Mouse (Mus musculus) MEL-GATA-1-ER (cell line): ENCODE results near the gene Etfb.

Experiments
- DNase-seq: peaks from one replicate; pipeline ENCODE4 v3.0.0-alpha.2; 2012; ENCODE audit warnings: low read depth; ENCODE audit errors: extremely low read depth

Gene Etfb

DNA sequence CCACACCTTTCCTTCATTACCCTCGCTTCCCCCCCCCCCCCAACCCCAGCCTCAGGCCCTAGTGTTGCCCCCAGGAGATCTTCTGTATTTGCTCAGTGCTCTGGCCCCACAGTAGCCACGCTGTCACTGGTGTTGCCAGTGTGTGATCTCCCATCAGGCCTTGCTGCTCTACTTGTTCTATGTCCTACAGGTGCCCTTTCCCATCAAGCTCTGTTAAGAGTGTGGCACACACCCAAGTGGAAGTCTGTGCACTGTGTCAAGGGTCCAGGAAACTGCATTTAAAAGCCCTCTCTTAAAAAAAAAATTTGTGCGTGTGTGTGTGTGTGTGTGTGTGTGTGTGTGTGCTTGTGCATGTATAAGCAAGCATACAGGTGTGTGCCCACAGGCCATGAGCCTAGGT lies 4.4 kb downstream of the Etfb start:
- no peak for DNase-seq

DNA sequence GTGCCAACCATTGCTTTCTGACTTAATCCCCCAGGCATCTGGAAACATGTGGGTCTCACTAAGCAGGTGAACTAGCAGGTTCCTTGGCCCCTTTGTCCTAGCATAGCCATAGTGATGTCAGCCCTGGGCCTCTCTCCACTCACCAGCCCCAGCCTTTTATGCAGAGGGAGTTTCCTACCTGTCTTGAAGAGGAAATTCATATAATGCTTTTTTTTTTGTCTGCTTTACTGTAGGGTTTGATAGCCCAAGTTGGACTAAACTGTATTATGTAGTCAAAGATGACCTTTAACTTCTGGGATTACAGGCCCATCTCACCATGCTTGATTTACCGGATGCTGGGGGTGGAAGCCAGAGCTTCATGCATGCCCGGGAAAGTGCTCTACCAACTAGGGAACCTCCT lies 5.9 kb downstream of the Etfb start:
- DNase-seq, result no peak

DNA sequence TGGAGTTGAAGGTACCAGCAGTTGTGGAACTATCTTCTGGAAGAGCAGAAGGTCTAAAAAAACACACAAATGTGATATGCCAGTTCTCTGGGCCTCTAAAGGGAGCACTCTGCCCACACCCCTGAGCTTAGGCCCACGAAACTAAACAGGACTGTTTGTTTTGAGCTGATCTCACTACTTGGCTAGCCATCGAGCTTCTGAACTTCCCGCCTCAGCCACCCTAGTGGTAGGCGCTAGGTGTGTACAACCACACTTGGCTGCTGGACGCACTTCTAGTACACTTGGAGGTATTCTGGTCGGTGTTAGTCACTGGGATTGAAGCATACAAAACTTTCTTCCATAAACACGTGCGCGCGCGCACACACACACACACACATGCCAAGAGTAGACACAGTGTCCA lies 7.8 kb downstream of the Etfb start:
- no peak for DNase-seq

DNA sequence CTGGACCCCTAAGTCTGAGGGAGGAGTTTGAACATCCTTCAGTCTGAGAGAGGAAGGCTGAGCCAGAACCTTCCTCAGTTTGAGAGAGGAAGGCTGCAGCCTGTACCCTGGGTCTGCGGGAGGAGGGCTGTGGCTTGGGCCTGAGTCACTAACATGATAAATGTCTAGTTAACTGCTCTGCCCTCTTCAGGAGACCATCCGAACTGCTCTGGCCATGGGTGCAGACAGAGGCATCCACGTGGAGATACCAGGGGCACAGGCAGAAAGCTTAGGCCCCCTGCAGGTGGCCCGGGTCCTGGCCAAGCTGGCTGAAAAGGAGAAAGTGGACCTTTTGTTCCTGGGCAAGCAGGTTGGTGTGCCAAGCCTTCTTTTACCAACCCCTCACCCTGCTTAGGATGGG lies 8.7 kb downstream of the Etfb start:
- no peak for DNase-seq

DNA sequence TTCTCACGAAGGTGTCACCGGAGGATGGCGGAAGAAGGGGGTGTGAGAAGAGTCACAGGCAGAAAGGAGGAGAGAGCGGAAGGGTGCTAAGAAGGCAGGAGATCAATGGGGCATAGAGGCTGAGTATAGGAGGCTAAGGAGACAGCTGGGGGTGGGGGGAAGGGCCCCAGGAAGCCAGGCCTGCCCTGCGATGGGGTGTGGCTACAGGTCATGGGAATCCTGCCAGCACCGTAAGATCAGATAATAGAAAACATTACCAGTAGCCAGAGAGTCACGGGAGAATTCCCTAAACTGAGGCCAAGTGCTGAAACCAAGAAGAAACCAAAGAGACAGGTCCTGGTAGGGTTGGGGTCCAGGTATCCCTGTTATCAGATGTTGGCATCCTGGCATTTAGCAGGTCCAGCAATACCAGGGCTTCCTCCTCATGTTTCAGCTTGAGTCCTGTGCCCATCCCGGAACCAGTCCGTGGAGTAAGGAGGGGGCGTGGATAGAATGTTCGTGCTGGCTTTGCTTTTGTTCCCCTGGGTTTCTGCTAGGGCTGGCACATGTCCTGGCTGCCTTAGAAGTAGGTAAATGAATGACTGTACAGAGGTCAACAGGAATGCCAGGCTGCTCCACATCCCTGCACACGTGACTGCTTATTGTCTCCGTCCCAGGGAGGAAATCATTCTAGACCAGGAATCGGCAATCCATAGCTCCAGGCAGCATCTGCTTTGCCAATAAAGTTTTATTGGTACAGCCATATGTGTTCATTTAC lies 9.9 kb downstream of the Etfb start:
- no peak for DNase-seq

DNA sequence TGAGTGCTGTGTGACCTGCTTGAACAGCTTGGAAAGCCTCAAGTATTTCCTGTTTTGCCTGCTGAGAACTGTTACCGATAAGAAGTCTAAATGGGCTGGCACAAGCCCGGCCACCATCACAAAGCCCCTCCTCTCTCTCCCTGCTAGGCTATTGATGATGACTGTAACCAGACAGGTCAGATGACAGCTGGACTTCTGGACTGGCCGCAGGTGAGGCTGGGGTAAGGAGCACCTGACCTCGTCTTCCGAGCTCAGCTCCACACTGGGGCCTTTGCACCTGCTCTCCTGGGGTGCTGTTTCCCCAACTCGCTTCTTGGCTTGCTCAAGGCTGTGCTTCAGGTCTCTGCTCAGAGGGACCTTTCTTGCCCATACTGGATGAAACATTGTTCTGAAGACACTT lies 10.5 kb downstream of the Etfb start:
- DNase-seq, result no peak

DNA sequence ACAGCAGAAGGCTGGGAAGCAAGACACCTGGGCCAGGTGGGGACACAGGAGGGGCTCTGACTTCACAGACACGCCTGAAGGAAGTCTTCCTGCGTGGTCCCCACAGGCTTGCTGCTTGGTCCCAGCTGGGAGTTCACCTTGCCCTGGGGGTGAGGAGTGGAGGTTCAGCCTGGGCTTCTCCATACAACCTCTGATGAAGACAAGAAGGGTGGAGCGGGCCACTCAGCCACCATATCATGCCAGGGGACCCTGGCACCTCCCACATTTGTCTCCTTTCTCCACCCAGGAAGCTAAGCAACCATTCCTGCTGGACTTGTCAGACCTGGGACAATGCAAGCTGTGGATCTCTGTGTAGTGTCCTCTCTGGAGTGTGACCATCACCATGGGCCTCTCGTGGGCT lies 19.0 kb downstream of the Etfb start, which contains the start of gene Vsig10l:
Gene Vsig10l (plus strand): TSS at position 301 of the 400 bp plus-strand sequence.
- no peak for DNase-seq

DNA sequence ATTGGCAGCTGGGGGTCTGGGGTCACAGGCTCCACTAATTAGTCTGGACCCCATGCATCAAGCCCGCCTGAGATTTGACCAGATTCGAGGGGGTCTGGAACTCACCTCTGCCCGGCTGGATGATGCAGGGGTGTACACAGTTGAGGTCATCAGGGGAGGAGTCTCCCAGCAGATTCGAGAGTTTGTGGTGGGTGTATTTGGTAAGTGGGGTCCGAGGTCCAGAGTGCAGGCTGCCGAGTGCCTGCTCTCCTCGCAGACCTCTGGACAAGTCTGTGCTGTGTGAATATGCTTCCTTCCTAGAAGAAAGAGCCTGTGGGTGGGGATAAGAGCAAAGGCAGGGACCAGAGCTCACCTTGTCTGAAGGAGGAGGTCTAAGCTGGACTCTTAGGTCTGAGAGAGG lies 20.1 kb downstream of the Etfb start:
- DNase-seq, result no peak

DNA sequence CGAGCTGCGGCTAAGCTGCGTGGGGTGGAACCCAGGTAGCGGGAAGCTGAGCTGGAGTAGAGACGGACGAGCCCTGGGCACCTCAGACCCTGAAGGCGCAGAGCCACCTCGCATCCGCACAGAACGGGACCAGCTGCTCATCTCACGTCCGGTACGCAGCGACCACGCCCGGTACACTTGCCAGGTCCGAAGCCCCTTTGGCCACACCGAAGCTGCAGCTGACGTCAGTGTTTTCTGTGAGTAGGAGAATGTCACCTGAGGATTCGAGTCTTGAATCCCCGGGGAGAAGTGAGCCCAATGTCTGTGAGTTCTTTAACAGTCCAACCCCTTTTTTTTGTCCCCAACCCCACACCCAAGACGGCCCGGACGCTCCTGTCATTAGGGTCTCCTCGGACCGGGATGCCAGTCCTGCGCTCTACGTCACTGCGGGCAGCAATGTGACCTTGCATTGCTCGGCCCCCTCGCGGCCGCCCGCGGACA lies 21.0 kb downstream of the Etfb start:
- DNase-seq, result no peak

DNA sequence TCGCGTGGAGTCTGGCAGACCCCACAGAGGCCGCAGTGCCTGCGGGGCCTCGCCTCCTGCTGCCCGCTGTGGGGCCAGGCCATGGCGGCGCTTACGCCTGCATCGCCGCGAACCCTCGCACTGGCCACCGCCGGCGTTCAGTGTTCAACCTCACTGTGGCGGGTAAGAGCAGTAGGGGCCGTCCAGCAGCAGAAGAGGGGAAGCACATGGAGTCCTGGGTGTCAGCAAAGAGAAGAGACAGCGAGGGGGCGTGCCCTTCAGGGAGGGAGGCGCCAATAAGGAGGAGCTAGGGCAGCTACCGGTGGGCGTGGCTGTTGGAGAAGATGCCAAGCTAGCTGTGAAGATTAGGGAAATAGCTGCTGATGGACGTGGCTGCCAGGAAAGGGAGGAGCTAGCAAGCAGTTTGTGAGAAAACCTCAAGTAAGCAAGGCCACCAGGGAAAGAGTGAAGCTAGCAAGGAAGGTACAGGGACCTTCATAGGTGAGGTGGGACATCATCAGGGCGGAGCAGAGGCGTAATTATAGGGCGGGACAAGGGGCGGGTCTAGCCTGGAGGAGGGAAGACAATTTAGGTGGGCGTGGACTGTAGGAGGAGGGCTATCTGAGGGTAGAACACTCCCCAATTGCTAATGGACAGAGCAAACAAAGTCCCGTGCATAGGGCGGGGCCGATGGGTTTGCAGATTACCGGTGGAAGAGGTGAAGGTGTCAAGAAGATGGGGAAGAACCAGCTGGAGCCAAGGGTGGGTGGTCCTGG lies 21.6 kb downstream of the Etfb start:
- peak; percentile 80 for DNase-seq

DNA sequence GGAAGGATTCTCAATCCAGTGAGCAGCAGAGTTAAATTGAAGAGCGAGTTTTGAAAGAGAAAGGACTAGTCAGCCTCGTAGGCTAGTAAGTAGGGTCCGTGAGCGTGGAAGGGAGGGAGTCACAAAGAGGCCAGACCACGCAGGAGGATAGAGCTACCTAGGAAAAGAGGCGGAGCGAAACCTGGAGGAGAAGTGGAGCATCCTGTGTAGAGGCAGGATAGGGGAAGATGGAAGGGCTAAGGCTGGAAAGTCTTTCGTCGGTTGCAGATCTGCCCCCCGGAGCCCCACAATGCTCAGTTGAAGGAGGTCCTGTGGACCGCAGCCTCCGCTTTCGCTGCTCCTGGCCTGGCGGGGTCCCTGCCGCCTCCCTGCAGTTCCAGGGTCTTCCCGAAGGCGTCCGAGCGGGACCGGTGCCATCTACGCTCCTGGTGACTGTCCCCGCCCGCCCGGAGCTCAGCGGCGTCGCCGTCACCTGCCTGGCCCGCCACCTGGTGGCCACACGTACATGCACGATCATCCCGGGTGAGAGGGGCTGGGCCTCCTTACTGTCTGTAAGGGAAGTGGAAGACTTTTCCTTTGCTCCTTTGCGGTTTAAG lies 22.3 kb downstream of the Etfb start:
- no peak for DNase-seq

DNA sequence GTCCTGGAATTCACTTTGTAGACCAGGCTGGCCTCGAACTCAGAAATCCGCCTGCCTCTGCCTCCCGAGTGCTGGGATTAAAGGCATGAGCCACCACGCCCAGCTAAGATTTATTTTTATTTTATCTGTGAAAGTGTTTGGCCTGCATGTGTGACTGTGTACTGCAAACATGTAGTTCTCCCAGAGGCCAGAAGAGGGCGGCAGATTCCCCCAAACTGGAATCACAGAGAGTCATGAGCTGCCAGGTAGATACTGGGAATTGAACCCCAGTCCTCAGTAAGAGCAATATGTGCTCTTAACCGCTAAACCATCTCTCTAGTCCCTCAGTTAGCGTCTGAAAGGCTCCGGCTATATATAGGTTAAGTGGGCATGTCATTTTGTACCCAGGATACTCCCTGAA lies 26.5 kb downstream of the Etfb start:
- DNase-seq, result no peak

DNA sequence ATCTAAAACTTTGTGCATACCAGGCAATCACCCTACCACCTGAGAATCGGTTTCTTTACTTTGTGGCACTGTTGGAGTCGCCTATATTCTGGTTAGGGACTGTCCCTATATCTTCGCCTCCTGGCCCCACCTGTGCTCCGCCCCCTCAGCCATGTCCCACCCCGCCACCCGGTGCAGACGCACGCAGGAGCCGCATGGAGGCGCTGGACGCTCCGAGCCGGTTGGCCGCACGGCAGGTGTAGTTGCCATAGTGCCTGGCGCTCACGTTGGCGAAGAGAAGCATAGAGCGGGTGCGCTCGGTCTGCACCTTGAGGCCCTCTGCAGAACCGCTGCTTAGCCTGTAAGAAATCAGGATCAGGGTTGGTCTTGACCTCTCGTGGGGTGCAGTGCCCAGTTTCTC lies 31.8 kb downstream of the Etfb start:
- no peak for DNase-seq

DNA sequence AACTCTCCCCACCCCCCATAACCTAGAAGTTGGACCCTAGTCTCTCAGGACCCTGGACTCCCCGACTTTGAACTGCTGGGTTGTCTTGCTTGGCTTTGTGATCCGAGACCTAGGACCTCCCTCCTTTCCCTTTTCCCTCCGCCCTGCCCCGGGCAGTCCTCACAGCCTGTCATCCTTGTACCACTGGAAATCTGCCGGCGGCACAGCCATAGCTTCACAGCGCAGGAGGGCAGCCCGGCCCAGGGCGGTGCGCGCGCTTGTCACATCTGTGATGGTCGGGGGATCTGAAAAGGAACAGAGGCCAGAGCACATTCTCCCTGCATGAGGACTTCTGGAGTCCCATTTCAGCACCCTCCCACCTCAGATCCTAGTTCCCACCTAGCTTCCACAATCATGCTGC lies 32.5 kb downstream of the Etfb start:
- no peak for DNase-seq

DNA sequence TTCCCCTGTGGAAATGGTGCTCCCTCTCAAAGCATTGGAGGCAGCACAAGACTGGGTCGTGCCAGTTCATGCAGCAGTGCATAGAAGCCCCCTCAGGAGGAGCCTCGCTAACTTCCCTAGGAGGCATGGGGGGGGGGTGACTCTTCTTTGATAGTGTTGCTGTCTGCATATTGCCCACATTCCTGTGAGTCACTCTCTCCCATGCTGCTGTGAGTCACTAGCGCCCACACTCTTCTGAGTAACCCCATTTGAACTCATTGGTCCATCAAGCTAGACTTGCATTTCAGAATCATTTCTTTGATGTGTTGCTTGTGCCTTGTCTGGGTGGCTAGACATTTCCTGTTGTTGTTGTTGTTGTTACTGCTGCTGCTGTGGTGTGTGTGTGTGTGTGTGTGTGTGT lies 37.3 kb downstream of the Etfb start:
- no peak for DNase-seq

DNA sequence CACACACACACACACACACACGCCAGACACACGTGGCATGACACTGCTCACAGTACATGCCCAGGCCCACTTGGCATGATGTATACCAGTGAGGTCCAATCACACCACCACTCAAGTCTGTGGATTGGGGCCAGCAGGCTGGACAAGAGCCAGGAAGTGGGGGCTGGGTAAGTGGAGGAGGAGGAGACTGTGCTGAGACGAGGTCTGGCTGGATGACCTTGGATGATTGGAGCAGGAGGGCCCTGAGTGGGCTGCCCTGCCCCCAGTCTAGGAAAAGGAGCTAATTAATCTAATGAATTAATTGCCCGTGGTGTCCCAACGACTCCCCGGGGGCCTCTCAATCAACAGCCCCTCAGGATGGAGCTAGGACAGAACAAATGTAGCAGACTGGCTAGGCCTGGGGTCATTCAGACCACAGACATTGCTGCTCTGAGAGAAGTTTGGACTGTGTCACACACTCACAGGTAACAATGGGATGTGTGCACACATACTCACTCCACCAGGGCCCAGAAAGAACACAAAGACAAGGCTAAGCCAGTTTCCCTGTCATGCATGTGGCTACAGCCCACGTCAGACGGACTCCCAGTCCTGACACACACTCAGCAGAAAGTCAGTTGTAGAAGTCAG lies 38.3 kb downstream of the Etfb start:
- DNase-seq, result no peak

DNA sequence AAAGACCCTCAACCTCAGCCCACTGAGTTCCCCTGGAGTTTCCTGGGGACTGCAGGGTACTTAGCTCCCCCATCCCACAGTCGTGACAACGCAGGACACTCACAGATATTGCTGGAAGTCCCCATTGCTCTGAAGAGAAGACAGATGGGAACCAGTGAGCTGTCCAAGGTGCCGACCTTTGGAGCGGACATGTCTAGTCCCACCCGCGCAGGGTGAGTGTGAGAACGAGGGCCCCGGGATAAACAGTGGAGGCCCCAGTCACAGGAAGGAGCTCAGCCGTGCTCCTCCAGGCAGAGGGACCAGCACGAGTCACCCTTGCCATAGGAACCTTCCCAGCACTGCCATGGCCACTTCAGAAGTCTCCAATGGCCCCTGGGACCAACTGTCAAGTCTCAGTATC lies 39.4 kb downstream of the Etfb start:
- DNase-seq, result no peak

DNA sequence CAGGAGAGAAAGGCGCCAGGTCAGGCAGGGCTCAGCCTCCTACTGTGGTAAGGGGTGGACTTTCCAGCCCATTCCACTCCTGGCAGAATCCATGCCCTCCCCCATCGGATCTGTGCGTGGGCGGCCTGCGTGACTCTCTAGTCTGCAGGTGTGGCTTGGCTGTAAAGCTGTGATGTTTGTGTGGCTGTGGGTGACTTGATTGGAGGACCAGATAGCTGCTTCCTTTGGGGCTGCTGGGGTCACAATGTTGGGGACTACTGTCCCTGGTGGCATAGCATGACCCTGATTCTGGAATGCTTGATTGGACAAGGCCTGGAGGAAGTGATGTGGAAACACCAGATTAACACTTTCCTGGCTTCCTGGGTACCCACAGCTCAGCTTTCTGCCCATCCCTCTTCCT lies 44.8 kb downstream of the Etfb start:
- no peak for DNase-seq

DNA sequence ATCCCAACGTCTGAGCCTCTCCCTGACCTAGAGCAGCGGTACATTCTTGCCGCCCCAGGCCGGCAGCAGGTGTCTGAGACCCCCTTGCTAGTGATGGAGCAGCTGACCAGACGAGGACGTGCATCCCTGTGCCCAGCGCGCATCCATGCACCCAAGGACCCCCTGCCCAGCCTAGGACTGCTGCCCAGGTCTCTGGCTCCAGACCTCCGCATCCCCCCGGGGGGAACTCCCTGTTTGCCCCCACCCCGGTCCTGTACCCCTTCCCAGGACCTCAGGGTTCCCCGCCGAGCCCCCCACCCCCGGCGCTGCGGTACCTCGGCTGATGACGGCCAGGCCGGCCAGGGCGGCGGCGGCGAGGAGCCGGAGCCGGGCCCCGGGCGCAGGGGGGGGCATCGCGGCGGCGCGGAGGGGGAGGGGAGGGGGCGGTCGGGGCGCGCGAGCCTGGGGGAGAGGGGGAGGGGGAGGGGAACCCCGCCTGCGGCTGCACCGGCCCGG lies 45.8 kb downstream of the Etfb start, which contains the start of gene Iglon5:
Gene Iglon5 (minus strand): TSS at position 445 of the 495 bp plus-strand sequence.
- no peak for DNase-seq

DNA sequence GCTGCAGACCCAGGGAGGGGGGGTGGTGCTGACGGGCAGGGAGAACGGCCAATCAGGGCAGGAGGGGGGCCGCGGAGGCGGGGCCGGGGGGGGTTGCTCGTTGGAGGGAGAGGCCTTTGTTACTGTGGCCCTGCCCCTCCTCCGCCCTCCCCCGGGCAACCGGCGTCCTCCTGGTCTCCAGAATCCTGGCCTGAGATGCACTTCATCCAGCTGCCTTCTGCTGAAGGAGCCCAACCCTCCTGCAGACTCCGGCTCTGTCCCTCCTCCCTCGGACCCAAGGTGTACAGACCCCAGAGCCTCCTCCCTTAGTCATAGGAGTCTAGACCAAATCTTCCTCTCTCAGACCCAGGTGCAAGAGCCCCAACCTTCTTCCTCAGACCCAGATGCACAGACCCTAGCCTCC lies 46.3 kb downstream of the Etfb start:
- DNase-seq, result no peak

DNA sequence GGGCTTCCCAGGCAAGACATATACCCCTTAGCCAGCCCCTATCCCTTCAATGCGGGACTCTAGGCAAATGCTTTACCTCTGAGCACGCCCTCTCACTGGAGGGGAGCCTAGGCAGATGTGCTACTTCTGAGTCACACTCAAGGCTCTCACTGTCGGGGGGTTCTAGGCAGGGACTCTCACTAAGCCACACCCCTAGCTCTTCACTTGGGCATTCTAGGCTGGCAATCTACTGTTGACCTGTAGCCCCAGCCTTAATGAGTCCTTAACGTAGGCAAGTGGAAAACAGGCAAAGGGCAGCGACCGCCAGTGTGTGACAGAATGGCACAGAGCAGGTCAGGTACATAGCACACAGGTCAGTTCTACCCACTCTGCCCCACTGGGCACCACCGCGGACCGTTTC lies 47.0 kb downstream of the Etfb start:
- no peak for DNase-seq
